ENCODE assay signal across 14 mouse cellular contexts in the genomic region with DNA sequence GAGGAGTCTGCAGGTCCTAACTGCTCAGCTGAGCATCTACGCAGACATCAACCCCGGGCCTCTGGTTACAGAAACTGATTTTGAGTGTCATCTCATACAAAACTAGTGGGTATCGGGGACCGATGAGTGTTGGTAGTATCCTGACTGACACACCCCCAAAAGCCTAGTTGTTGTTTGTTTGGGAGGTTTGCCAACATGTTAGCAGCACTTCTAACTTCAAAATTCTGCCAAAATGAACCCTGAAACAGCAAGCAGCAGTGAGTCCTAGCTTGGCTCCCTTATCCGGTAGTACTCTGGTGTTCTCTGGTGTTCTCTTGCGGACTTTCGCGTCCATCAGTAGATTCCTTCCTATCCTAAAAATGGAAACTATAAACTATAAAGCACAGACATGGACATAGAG. TPM values are rescaled to one million over a fixed set of nuclear protein-coding genes. Genes with fewer than 3 reads are reported as not detected.
A peak's percentile ranks its signal among the peaks of the same experiment; 100 is the strongest.
DNase-seq lines count a peak whose midpoint lies in the region; ATAC-seq and TF ChIP-seq lines count a peak whose summit lies in the region.
"Had no signal": no experiment of that assay in that cellular context is flagged by ENCODE, and none has a peak within 500 bp of the region (broad histone marks: within the 10 kb centered on the region; RNA-seq: fewer than 3 reads in every experiment).

No protein-coding gene starts in this region.

- no peak for TF ChIP-seq EP300 in heart, adult 2 months (IDR thresholded peaks at IDR 0.05; ENCODE audit: insufficient read depth, low read depth, low read length)

- no peak for TF ChIP-seq CTCF in heart, adult 2 months (IDR thresholded peaks at IDR 0.05)
- TF ChIP-seq CTCF in testis, adult 2 months (IDR thresholded peaks at IDR 0.05; ENCODE audit: control insufficient read depth, insufficient read depth, insufficient replicate concordance, low read depth, low read length) = no peak

- no peaks in the 10 kb centered on the region; the same call in 1 of the 2 replicates for H3K4me1 ChIP-seq in heart, adult 2 months (ENCODE audit: control insufficient read depth, insufficient read depth, low read length)
- H3K4me1 ChIP-seq in kidney, embryonic 15.5 days = peaks cover 24% of the 10 kb centered on the region
- peaks cover 21% of the 10 kb centered on the region for H3K4me1 ChIP-seq in testis, adult 2 months (ENCODE audit: control insufficient read depth, insufficient read depth, low read length)

- H3K79me2 ChIP-seq in heart, adult 2 months (replicated peaks; ENCODE audit: control insufficient read depth, insufficient read depth, low read length) = no peaks in the 10 kb centered on the region

- H3K27ac ChIP-seq in heart, adult 2 months = peak overlapping the region; percentile 82
- no peak overlapping the region for H3K27ac ChIP-seq in kidney, embryonic 15.5 days
- H3K27ac ChIP-seq in testis, adult 2 months (ENCODE audit: control insufficient read depth, insufficient read depth, low read depth, low read length) = peak overlapping the region; percentile 45; the same call in 1 of the 2 replicates
- H3K27ac ChIP-seq: liver, embryonic 13.5 days; neural tube, embryonic 13.5 days had no signal

- TF ChIP-seq POLR2A in heart, adult 2 months (IDR thresholded peaks at IDR 0.05; ENCODE audit: insufficient read depth, low read depth, low read length) = no peak
- TF ChIP-seq POLR2A in testis, adult 2 months (IDR thresholded peaks at IDR 0.05; ENCODE audit: control insufficient read depth, low read depth, low read length) = no peak

- 28% methylated on average over 8 of the region's 8 CpGs for WGBS in heart, adult 2 months
- 60% methylated on average over 8 of the region's 8 CpGs for WGBS in kidney, embryonic 15.5 days

- no peak for ATAC-seq in kidney, embryonic 15.5 days (replicated peaks; ENCODE audit: low FRiP score)
- no peak for ATAC-seq in erythroid progenitor cell, adult 5-6 weeks (replicated peaks; ENCODE audit: low FRiP score, poor library complexity, severe bottlenecking)

- H3K9ac ChIP-seq in heart, adult 2 months (ENCODE audit: low read depth, low read length) = peak overlapping the region; percentile 84
- H3K9ac ChIP-seq in kidney, embryonic 15.5 days = no peak overlapping the region
- H3K9ac ChIP-seq: liver, embryonic 13.5 days; neural tube, embryonic 13.5 days had no signal

- H3K36me3 ChIP-seq in heart, adult 2 months (ENCODE audit: control insufficient read depth, insufficient read depth, low read length) = peaks cover 2% of the 10 kb centered on the region; the same call in 1 of the 2 replicates
- H3K36me3 ChIP-seq in kidney, embryonic 15.5 days = no peaks in the 10 kb centered on the region
- no peaks in the 10 kb centered on the region for H3K36me3 ChIP-seq in testis, adult 2 months (ENCODE audit: control insufficient read depth, insufficient read depth, low read length)
- H3K36me3 ChIP-seq: liver, embryonic 13.5 days; neural tube, embryonic 13.5 days had no signal

- intact Hi-C loops in heart, adult 2 months (cut with DNase I) = no loop called here

- DNase-seq in heart, adult 2 months = no peak
- no peak for DNase-seq in heart, adult 8-10 months (ENCODE audit: low spot score)
- no peak for DNase-seq in kidney, adult 11 months
- no peak for DNase-seq in testis, postnatal 10 days (ENCODE audit: low spot score)
- no peak for DNase-seq in spleen, adult 18-20 months
- DNase-seq: cerebellum, postnatal 36 days; kidney, adult 2 months; liver, embryonic 13.5 days had no signal

- H3K4me3 ChIP-seq in heart, adult 2 months = peak overlapping the region; percentile 55
- H3K4me3 ChIP-seq in kidney, embryonic 15.5 days (replicated peaks) = peak overlapping the region; percentile 45
- no peak overlapping the region for H3K4me3 ChIP-seq in testis, adult 2 months (ENCODE audit: control insufficient read depth, low read depth, low read length)
- H3K4me3 ChIP-seq: erythroblast, embryonic 14.5 days had no signal

- no peaks in the 10 kb centered on the region for H3K9me3 ChIP-seq in kidney, embryonic 15.5 days (replicated peaks)
- H3K9me3 ChIP-seq: liver, embryonic 13.5 days; neural tube, embryonic 13.5 days had no signal

- no peaks in the 10 kb centered on the region for H3K27me3 ChIP-seq in heart, adult 2 months (ENCODE audit: control insufficient read depth, insufficient read depth, low read length)
- H3K27me3 ChIP-seq in kidney, embryonic 15.5 days = peaks cover 34% of the 10 kb centered on the region
- no peaks in the 10 kb centered on the region for H3K27me3 ChIP-seq in testis, adult 2 months (ENCODE audit: control insufficient read depth, insufficient read depth, low read length)

- peak overlapping the region; percentile 77 for H3K4me2 ChIP-seq in kidney, embryonic 15.5 days

RNA-seq across cellular contexts. Expression of a gene that starts 1.5 kb away (rescaled TPM):
- 100 to 1,000 TPM; 121 to 173 TPM for total RNA-seq in heart, adult 2 months (2021)
- 42.3 and 96.3 TPM in 2 replicates for polyA plus RNA-seq in heart, adult 2 months (2012; rRNA removed)
- 100 to 1,000 TPM; 126 to 177 (median 144) TPM for total RNA-seq in heart, adult 8-10 months (2022)
- 5.4 and 6.0 TPM in 2 replicates for polyA plus RNA-seq in kidney, embryonic 15.5 days (2015; fragmentation: Nextera tagmentation; extraction: Ambion mirVana)
- polyA plus RNA-seq in testis, adult 2 months (2012; rRNA removed) = 6.4 and 11.2 TPM in 2 replicates
- total RNA-seq in erythroid progenitor cell, adult 5-6 weeks (2015; ENCODE audit: low replicate concordance) = not detected in 2 replicates
- not detected in 2 replicates for total RNA-seq in erythroid progenitor cell, adult 5-6 weeks (2017; ENCODE audit: low replicate concordance)
- total RNA-seq: layer of hippocampus, postnatal 25 days had no signal
- polyA plus RNA-seq: erythroblast, embryonic 14.5 days had no signal

RNA-seq across cellular contexts. Expression of a gene that starts 56.7 kb away (rescaled TPM):
- total RNA-seq in heart, adult 2 months (2021) = 1 to 10 TPM; 5.8 to 6.2 TPM
- 2.6 and 4.7 TPM in 2 replicates for polyA plus RNA-seq in heart, adult 2 months (2012; rRNA removed)
- 1 to 10 TPM; 3.2 to 6.6 (median 4.4) TPM for total RNA-seq in heart, adult 8-10 months (2022)
- polyA plus RNA-seq in kidney, embryonic 15.5 days (2015; fragmentation: Nextera tagmentation; extraction: Ambion mirVana) = 18.4 and 18.6 TPM in 2 replicates
- 10.6 and 12.1 TPM in 2 replicates for polyA plus RNA-seq in testis, adult 2 months (2012; rRNA removed)
- total RNA-seq in erythroid progenitor cell, adult 5-6 weeks (2015; ENCODE audit: low replicate concordance) = 16.3 and 25.9 TPM in 2 replicates
- total RNA-seq in erythroid progenitor cell, adult 5-6 weeks (2017; ENCODE audit: low replicate concordance) = 13.5 and 37.6 TPM in 2 replicates

Comparison
In these comparisons a context has a peak if more than half of its experiments do, and no peak if none do; other contexts are left out.
1. RNA of a gene that starts 1.5 kb away (total RNA-seq): 121 to 173 TPM in heart, adult 2 months and 126 to 177 TPM in heart, adult 8-10 months; not detected in erythroid progenitor cell, adult 5-6 weeks; every median in the first group is over 100 times any median in the second.